Mouse (Mus musculus) layer of hippocampus, postnatal 36 days (tissue): ENCODE measurements at regions not wholly inside any gene's neighbourhood (a gene's known extent, or its start where the extent isn't known, plus 50 kb on each side); places are given as distances from the start of the nearest gene placed in this dataset.

Source experiments
- DNase-seq, 2 experiments: peaks; one replicate each; pipeline ENCODE4 v3.0.0; 2022

- no peak for DNase-seq
Observed at GRCm38 (mm10) chr11:112463121-112463520, 318.9 kb upstream of the Sox9 start.

DNA sequence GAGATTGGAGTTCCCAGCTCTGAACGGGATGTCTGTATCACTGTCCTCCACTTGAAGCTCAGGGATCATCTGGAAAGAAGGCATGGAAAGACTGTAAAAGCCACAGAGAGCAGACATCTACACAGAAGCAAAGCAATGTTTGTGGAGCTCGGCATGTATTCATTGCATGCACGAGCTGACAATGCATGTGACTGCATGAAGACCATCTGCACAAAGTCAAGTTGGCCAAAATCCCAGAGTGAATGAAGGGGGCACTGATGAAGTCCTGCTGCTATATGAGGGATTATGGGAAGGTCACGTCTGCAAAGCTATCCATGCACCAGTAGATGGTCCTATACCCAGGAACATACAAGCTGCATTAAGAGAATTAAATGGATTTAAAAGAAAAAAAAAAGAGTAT is 317.6 kb upstream of the Sox9 start:
- no peak for DNase-seq

DNA sequence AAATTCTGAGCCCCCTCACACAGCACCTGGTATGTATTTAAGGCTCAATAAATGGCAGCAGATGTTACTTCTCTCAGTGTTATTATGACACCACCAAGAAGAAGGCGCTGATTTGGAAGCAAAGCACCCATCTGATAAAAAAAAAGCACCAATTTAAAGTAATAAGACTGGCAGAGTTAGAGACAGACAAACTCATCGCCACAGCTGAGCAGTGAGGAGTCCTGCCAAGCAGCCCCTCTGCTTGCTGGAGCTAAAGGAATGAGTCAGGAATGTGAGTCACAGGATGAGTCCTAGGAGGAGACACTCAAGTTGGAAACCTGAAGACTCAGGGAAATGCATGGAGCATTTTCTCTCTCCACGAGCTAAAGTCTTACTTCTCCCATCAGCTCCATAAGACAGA is 311.7 kb upstream of the Sox9 start:
- peak; percentile 40 to 52 for DNase-seq

DNA sequence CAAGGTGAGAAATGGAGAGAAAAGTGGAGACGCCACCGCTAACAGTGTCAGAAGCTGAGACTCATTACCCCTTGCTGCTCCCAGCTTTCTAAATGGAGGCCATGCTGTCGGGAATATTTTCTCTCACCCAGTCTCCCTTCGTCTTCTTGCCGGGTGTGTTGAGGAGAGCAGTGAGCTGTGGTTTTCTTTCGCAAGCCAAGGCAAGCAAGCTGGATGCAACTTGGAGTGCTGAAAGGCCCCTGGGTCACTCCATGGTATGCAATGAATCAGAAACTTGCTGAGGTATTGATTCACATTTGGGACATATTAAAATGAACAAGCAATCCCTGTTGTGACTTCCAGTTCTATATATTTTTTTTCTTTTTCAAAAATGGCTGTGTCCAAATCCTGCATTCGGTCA is 308.8 kb upstream of the Sox9 start:
- no peak for DNase-seq

DNA sequence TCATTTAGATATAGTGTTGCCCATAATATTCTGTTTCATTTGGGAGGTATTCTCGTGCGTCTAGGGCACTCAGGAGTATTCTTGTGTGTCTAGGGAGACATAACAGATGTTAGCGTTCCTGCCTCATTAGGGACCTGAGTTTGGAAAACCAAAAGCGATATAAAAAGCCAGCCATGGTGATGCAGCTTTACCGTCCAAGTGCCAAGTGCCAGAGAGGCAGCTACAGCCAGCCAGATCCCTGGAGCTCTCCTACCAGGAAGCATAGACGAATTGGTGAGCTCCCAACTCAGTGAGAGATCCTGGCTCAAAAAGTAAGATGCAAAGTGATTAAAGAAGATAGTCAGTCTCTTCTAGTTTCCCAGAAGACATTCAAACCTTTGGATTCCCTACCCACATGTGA is 308.3 kb upstream of the Sox9 start:
- no peak for DNase-seq

- DNase-seq = no peak
Observed at GRCm38 (mm10) chr11:112480360-112480759, 301.7 kb upstream of the Sox9 start.

GRCm38 (mm10) chr11:112501781-112502180 is 280.2 kb upstream of the Sox9 start:
- peak; percentile 16 to 18 for DNase-seq

DNA sequence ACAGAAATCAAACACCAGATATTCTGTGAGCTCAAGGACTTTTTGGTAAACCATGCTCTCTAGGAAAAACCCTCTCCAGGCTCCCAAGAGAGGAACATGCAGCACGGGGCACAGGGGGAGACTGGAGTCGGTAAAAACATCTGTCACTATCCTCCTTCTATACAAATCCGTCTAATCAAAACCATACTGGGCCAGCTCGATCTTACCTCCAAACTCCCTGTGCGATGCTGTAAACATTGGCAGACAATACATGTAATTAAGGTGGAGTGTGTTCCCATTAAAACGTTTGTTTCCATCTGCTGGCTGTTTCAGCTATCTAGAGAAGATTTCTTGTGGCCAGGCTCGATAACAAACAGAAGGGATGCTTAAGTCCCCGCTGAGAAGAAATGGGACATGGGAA is 262.9 kb upstream of the Sox9 start:
- DNase-seq = no peak

DNA sequence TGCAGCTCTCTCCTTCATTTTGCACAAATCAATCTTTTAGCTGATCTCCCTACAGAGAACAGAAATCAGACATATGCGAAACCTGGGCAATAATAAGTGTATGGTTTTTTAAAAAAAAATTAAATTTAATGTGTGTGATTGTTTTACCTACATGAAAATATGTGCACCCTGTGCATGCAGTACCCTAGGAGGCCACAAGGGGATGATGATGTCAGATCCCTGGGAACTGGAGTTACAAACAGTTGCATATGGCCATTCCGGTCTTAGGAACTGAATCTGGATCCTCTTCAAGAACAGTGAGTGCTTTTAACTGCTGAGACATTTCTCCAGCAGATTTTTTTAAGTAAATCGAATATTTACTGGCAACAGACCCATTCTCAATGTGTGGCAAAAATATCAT is 257.0 kb upstream of the Sox9 start:
- DNase-seq = no peak

GRCm38 (mm10) chr11:112542573-112542972 is 239.5 kb upstream of the Sox9 start:
- DNase-seq = no peak

DNA sequence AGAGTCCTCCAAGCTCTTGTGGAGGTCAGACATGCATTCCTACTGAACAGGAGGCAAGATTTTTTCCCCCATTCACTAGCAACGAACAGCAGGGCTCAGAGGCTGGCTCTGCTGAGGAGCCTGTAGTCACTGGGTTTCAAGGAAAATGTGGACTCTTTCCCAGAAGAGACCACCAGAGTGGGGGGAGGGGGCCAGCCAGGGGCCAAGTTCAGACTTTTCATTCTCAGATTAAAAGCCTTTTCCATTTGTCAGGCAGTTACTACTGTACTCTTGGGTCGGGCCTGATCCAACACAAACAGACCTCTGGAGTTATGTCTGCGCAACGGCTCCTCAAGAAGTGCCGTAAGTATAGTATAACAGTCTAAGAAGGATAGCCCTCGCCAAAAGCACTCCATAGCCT is 238.6 kb upstream of the Sox9 start:
- no peak for DNase-seq

GRCm38 (mm10) chr11:112545231-112546010 is 236.6 kb upstream of the Sox9 start:
- no peak for DNase-seq

DNA sequence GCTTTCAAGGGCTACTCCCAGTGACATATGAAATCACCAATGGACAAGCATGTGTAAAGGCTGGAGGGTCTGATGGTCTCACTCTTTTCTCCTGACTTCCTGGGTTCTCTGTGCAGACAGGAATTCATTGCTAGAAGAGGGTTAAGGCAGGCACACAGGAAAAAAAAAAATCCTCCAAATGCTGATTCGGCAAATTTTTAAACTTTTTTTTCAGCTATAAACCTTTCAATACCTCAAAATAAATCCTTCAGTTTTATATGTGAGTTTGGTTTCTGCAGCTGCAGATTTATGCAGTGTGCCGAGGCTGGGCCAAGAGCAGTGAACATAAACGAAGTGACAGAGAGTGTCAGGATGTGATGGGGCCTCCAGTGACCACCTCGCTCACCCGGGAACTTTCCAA is 235.9 kb upstream of the Sox9 start:
- DNase-seq = no peak

DNA sequence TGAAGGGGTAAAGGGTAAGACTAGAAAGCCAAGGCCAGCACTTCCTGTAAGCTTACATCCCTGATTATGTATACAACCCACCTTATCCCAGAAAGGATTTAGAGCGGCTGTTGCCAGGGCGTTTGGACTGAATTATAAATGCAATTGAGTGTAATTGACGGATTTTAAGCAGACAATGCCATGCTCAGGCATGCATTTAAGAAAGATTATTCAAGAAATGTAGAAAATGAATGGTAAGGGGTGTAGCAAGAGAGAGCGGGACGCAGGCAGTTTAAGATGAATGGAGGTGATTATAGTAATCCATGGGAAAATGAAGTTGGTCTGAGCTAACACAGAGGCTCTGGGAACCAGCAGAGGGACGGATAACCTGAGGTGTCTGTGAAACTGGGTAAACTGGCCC is 229.2 kb upstream of the Sox9 start:
- DNase-seq = no peak

DNA sequence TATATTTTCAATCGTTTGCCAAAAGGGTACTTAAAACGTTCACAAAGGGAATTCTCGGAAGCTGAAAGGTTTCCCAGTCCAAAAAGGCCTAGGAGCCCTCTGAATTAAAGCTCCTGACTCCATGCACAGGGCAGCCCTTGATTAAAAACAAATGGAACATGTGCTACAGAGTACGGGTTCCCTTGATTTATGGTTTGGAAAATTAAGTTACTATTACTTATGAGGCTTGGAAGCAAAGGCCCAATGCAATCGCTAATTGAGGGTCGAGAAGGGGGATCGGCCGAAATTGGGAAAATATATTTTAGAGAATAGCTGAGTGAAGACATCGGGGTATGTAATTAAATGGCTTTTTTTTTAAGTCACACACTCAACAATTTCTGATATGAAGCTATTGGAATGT is 219.0 kb upstream of the Sox9 start:
- no peak for DNase-seq

DNA sequence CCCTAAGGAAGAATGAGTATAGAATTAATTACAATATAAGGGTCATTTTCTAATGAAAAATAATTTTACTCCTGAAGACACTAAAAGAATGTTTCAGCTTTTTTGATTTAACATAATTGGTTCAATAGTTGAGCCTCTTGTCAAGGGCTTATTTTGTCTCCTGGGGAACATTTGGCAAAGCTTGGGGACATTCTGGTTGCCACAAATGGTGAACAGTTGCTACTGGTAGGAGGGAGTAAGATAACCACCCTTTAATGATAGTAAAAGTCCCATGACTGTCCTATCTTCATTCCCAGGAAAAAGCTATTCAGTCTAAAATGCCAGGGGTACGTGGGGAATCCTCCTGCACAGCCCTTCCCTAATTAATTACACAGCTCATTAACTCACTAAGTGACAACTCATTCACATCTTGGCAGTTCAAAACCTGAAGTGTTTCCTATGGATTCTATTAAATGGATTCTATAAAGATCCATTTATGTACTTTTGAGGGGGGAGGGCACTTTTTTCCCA is 217.3 kb upstream of the Sox9 start:
- peak; percentile 36 to 48 for DNase-seq

- DNase-seq = no peak
Observed at GRCm38 (mm10) chr11:112566071-112566470, 216.0 kb upstream of the Sox9 start.

- DNase-seq = no peak
Observed at GRCm38 (mm10) chr11:112587386-112587785, 194.6 kb upstream of the Sox9 start.

DNA sequence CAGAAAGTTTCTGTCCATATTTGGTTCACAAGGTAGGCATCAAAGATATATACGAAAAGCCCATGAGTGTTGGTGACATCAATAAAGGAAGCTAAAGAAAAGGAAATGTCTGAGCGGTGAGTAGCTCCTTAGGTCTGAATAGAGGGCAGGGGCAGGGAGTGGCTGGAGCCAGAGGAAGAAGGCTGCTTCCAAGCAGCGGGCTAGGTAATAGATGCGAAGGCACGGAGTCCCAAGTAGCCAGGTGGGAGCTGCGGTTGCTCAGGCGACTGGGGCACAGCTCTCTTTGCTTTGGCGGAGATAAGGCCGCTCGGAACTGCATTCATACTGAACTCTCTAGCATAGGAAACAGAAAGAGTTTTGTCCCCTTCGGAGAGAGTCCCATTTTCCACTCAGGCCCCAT is 193.9 kb upstream of the Sox9 start:
- no peak for DNase-seq

GRCm38 (mm10) chr11:112590214-112590613 is 191.8 kb upstream of the Sox9 start:
- no peak for DNase-seq

GRCm38 (mm10) chr11:112592411-112593020 is 189.5 kb upstream of the Sox9 start:
- no peak for DNase-seq

DNA sequence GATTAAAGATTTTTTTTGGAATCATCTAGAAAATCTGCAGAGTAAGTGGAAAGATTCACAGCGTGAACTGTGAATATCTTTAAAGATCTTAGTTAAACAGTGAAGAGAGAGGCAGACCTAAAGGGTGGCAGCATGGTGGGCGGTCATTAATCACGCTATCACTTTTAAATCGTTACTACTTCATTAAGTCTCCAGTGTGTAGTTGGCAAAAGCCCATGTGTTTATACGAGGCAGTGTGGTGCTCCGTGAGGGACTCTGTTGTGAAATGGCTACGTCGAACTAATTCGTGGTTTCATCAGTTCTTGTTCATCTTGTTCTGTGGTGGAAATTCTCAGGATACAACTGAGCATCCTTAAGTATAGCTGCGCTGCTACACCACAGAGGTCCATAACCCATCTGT is 188.2 kb upstream of the Sox9 start:
- no peak for DNase-seq

DNA sequence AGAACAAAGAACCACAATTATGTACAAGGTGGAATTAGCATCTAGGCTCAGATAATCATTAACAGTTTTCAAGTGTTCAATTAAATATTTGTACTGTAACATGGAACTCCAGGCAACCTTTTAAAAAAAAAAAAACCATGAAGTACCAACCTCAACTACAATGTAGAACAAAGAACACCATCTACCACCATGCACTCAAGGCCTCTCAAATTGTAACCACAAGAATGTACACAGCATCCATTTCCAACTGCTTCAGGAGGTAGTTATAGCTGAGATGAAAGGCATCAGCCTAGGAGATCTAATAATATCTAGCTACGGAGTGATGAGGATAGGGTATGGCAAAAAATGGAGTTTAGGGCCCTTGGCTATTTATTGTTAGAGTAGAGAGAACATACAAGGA is 174.7 kb upstream of the Sox9 start:
- DNase-seq = no peak

GRCm38 (mm10) chr11:112609277-112609676 is 172.7 kb upstream of the Sox9 start:
- DNase-seq = no peak
